Mouse (Mus musculus) liver, embryonic 14.5 days (tissue): ENCODE data around the gene Spock1.

Experiments
- CTCF ChIP-seq: IDR thresholded peaks from 2 replicates; pipeline ENCODE4 v1.5.1; 2016; ENCODE audit warnings: antibody characterized with exemption, low read depth, control low read depth
- EP300 ChIP-seq: IDR thresholded peaks from 2 replicates; pipeline ENCODE4 v1.6.1; 2016; ENCODE audit warnings: antibody characterized with exemption, low read depth

GRCm38 (mm10) chr13:57433848-57434247 lies 474.3 kb downstream of the Spock1 start:
- no peak for TF ChIP-seq EP300
- TF ChIP-seq CTCF, result no peak
